Mouse (Mus musculus) T-cell, adult 2 months (primary cell): ENCODE data around the gene Jam3.

Experiments
- DNase-seq: peaks from one replicate; pipeline ENCODE4 v3.0.0; 2022; ENCODE audit warnings: low spot score

The Jam3 gene

GRCm38 (mm10) chr9:27154763-27155530 lies at the start of gene Jam3:
Jam3 (minus strand) TSS chr9:27155421.
- DNase-seq, result no peak

GRCm38 (mm10) chr9:27204201-27204600 lies 49.0 kb upstream of the Jam3 start:
- no peak for DNase-seq

- no peak for DNase-seq
These were observed 47.9 kb upstream of the Jam3 start for GRCm38 (mm10) chr9:27203134-27203533.

GRCm38 (mm10) chr9:27201472-27202219 lies 46.4 kb upstream of the Jam3 start:
- no peak for DNase-seq

- DNase-seq, result no peak
These were observed 38.4 kb upstream of the Jam3 start for GRCm38 (mm10) chr9:27193592-27194080.

- no peak for DNase-seq
These were observed 37.8 kb upstream of the Jam3 start for GRCm38 (mm10) chr9:27192761-27193591.

GRCm38 (mm10) chr9:27192001-27192760 lies 37.0 kb upstream of the Jam3 start:
- no peak for DNase-seq

GRCm38 (mm10) chr9:27191501-27191981 lies 36.3 kb upstream of the Jam3 start:
- DNase-seq, result no peak

- DNase-seq, result no peak
These were observed 35.2 kb upstream of the Jam3 start for GRCm38 (mm10) chr9:27190461-27190860.

- DNase-seq, result no peak
These were observed 34.1 kb upstream of the Jam3 start for GRCm38 (mm10) chr9:27189306-27189705.

GRCm38 (mm10) chr9:27188677-27189241 lies 33.5 kb upstream of the Jam3 start:
- no peak for DNase-seq

- DNase-seq, result no peak
These were observed 30.6 kb upstream of the Jam3 start for GRCm38 (mm10) chr9:27185820-27186219.

- no peak for DNase-seq
These were observed 26.9 kb upstream of the Jam3 start for GRCm38 (mm10) chr9:27182087-27182486.

GRCm38 (mm10) chr9:27180492-27180891 lies 25.3 kb upstream of the Jam3 start:
- no peak for DNase-seq

GRCm38 (mm10) chr9:27178935-27179334 lies 23.7 kb upstream of the Jam3 start:
- DNase-seq, result no peak

- DNase-seq, result no peak
These were observed 20.9 kb upstream of the Jam3 start for GRCm38 (mm10) chr9:27176154-27176553.

- DNase-seq, result no peak
These were observed 20.5 kb upstream of the Jam3 start for GRCm38 (mm10) chr9:27175682-27176081.

- DNase-seq, result no peak
These were observed 20.0 kb upstream of the Jam3 start for GRCm38 (mm10) chr9:27175241-27175640.

- no peak for DNase-seq
These were observed 18.9 kb upstream of the Jam3 start for GRCm38 (mm10) chr9:27174079-27174478.

- DNase-seq, result no peak
These were observed 18.4 kb upstream of the Jam3 start for GRCm38 (mm10) chr9:27173646-27174045.

GRCm38 (mm10) chr9:27172839-27173238 lies 17.6 kb upstream of the Jam3 start:
- DNase-seq, result no peak
